Mouse (Mus musculus) cerebellum, postnatal 25 days (tissue): ENCODE results near the gene Sctr.

ENCODE experiments used
- DNase-seq, 2 experiments: peaks; one replicate each; pipeline ENCODE4 v3.0.0; 2021; ENCODE audit warnings: mixed read lengths in 2 of 2

Sctr gene

GRCm38 (mm10) chr1:120071133-120071532, 64.4 kb downstream of the Sctr start:
- DNase-seq = no peak

- peak; percentile 53 to 68 for DNase-seq
Observed at GRCm38 (mm10) chr1:120072900-120073299, 66.2 kb downstream of the Sctr start.

DNA sequence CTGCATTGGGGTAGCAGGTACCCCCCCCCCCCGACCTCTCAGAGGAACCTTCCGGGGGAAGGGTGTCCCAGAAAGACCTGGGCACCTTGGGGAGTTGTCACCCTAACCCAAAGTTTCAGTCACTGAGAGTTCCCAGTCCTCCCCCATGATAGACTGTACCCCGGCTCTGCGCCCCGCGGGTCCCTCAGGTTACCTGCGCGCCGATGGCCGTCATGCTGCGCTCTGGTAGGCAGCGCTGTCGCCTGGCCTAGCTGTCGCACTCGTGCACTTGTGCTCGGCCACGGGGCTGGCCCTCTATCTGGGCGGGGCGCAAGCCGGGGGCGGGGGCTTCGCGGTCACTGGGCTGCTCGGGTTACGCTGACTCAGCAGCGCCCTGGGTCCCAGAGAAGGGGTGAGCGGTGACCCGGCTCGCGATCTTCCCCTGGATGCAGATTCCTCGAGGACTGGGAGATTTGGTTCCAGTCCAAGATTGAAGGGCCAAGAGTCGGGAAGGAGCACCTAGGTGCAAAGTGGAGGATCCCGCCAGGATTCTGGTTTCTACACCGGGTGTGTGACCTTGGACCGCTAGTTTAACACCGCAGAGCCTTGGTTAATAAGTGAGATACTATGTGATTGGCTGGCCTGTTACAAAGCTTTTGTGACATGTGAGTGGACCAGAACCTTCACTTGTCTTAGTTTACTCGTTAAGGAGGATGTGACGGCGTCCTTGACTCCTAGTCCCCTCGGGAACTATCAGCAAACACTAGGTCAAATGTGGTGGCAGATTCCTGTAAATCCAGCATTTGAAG, 67.0 kb downstream of the Sctr start, which contains the start of gene Tmem37:
Gene Tmem37 (minus strand): TSS at position 556 of the 788 bp plus-strand sequence.
- peak; percentile 36 to 45 for DNase-seq

DNA sequence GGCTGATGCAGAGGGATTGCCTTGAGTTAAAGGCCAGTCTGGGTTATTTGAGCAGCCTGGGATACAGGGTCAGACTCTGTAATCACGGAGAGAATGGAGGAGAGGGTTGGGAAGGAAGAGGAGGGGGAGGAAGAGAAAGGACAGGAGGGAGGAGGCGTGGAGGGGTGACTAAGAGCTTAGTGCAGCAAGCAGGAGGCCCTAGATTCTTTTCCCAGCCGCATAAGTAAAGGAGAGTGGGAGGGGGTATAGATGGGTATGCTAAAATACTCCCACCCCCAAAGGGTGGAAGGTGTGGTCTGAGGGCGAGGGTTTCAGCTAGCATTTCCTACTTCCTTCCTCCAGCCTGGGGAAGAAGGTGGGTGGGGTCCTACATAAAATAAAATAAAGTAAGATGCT, 67.6 kb downstream of the Sctr start:
- DNase-seq = no peak

DNA sequence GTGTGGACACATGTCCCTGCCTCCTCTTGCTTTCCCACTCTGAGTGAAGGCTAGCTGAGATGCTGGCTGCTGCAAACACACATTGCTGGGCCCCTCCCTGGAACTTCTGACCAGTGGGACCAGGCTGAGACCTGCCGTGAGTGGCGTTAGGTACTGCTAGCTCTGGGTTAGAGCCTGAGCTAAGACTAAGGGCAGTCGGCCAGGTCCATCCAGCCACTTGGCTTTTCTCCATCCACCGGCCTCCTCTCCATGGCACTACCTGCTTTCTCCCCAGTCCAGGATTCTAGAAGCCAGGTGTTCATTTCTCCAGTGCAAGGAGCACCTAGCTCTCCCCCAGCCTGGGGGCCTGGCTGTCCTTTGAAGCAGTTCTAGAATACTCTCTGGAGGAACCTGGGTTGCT, 68.2 kb downstream of the Sctr start:
- peak; percentile 50 to 72 for DNase-seq

GRCm38 (mm10) chr1:120075507-120075906, 68.8 kb downstream of the Sctr start:
- DNase-seq = no peak

DNA sequence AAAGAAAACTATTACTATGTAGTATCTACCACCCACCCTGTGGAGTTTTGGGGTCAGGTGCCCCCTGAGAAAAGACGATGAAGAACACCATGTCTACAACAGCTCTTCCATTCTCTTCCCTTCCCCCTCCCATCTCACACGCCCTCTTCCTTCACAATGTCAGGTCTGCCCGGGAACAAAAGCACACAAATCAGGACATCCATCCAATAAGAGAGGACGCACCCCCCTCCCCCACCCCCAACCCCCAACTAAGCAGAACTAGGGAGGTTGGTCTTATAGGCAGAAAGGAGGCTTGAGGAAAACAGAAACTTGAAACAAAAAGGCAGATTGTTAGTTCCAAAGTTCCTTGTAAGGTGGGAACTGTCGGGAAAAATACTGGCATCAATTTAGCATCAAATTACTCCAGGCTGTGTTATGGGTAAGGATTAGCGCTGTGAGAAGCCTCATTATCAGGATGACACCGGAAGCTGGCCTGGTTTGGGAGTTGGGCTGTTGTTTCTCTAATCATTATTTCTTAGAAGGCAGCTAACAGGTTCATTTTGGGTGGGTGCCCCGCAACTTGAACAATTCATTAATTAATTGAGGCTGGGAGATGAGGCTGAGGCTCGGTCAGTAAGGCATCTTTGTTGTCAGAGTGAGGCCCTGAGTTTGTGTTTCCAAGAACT, 71.2 kb downstream of the Sctr start:
- DNase-seq = no peak

DNA sequence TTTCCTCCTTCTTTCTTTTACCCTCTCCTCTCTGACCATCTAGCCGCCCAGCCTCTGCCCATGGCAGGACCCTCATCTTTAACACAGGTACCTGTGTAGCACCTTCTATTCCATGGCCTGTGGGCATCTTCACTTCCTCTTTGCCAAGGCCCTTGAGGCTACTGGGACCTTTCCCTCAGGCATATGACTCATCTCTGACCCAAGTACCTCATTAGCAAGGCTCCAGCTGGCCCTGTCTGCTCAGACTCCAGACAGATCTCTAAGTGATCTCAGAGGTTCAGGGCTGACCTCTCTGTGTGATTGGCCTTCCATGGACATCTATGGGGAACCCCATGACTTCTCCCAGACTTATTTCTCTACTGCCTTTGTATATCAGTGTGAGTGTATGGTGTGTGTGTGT, 73.9 kb downstream of the Sctr start:
- DNase-seq = no peak

GRCm38 (mm10) chr1:120082957-120083585, 76.4 kb downstream of the Sctr start:
- DNase-seq = no peak

- no peak for DNase-seq
Observed at GRCm38 (mm10) chr1:120083921-120084517, 77.3 kb downstream of the Sctr start.

GRCm38 (mm10) chr1:120085696-120086095, 79.0 kb downstream of the Sctr start:
- no peak for DNase-seq

DNA sequence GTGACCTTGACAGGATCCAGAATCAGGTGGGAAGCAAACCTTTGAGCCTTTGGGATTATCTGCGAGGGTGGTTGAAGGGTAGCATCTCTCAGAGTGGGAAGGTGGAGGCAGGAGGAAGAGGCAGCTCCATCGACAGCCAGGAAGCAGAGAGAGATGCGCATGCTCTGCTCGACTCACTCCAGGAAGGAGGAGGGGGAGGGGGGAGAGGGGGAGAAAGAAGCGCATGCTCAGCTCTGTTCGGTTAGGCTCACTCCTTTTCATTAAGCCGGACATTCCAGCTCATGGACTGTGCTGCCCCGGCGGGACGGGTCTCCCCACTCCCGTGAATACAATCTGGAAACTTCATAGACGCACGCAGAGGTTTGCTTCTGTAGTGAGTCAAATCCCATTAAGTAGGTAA, 80.0 kb downstream of the Sctr start:
- no peak for DNase-seq

- no peak for DNase-seq
Observed at GRCm38 (mm10) chr1:120089180-120089579, 82.5 kb downstream of the Sctr start.

- DNase-seq = peak in 1 of 2 experiments; percentile 26
Observed at GRCm38 (mm10) chr1:120090880-120091570, 84.3 kb downstream of the Sctr start.

DNA sequence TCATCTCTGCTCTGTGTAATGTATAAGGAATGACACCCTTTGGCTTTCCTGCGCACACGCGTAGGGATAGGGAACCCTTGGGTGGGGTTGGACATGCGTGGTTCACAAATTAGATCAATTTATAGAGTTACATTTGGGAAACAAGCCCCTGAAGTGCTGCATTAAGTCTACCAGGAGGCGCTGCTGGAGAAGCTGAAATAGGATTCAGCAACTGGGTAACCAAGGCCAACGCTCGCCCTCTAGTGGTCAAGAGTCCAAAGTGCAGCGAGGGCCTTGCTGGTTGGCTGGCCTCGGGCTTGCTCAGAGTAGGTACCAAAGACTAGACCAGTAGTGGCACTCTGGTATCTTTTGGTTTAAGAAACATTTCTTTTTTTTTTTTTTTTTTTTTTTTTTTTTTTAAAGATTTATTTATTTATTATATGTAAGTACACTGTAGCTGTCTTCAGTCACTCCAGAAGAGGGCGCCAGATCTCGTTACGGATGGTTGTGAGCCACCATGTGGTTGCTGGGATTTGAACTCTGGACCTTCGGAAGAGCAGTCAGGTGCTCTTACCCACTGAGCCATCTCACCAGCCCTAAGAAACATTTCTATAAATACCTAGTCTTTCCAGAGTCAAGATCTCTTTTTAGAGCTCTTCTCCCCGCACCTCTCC, 86.9 kb downstream of the Sctr start:
- peak; percentile 87 to 93 for DNase-seq

GRCm38 (mm10) chr1:120094920-120095319, 88.2 kb downstream of the Sctr start:
- no peak for DNase-seq

- DNase-seq = peak; percentile 54 to 67
Observed at GRCm38 (mm10) chr1:120098327-120098726, 91.6 kb downstream of the Sctr start.

GRCm38 (mm10) chr1:120099483-120099882, 92.8 kb downstream of the Sctr start:
- no peak for DNase-seq

DNA sequence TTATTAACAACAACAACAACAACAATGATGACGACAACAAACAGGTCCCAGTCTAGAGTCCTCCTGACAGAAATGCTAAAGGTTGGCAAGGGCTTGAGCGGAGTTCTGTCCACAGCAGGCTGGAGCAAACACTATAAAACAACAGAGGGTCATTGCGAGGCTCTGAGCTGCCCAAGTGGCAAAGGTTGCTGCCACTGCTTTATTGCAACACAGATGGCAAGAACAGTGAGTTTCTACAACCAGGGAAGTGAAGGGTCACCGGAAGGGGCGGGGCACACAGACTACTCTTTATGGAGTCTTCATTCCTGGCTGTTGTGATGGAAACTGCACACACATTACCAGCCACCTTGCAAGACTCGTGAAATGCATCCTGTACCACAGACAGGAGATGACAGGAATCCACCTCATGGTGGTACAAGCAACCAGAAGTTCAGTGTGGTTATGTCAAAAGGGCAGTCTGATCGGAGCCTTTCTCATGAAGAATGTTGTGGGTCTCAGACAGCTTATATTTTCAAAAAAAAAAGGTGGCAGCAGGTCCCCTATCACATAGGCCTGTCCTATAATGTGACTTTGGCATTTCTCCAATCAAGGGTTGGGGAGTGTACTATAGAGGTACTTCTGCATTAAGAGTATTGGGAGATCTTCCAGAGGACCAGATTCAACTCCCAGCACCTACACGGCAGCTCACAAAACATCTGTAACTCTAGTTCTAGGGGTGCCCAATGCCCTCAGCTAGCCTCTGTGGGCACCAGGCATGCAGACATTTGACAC, 93.9 kb downstream of the Sctr start:
- DNase-seq = no peak

DNA sequence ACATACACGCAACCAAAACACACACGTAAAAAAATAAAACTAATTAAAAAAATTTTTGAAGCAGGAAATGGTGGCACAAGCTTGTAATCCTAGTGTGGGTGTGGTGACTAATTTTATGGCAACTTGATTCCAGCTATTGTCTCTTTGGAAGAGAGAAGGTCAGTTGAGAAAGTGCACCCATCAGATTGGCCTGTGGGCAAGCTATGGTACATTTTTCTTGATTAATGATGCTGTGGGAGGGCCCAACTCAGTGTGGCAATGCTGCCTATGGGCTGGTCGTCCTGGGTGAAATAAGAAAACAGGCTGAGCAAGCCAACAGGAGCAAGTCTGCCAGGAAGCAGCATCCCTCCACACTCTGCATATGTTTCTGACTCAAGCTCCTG, 94.5 kb downstream of the Sctr start:
- no peak for DNase-seq

GRCm38 (mm10) chr1:120105556-120105959, 98.9 kb downstream of the Sctr start:
- no peak for DNase-seq
